Mouse (Mus musculus): ENCODE results near the gene Chsy1.

DNA sequence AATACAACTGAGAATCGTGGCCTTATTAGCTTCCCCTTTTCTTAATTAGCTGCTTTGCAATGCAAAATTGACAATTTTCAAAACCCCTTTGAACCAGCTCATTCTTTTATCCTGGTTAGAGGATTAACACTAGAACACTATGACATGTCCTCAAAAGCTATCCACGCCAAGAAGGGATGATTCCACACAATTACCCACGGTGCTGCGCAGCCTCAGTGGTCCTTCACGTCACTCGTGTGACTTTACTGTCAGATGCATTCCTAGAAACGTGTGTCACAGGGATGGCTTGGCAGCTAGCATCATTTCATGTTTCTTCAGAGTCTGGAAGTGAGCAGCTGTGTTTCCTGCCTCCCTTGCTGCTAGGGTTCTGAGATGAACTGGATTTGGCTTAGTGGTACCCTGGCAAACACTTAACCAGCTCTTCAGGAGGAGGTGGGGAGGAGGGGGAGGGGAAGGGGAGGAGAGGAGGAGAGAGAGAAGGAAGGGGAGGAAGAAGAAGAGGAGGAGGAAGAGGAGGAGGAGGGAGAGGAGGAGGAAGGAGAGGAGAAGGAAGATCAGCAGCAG, 108.3 kb downstream of the Chsy1 start:
- TF ChIP-seq TCF12 (IDR thresholded peaks at IDR 0.05; ENCODE audit: insufficient read depth, poor library complexity, severe bottlenecking), result no peak
- no peak for TF ChIP-seq POLR2AphosphoS2 (IDR thresholded peaks at IDR 0.05; ENCODE audit: insufficient read length, low read depth)
- no peak for TF ChIP-seq MAX (IDR thresholded peaks at IDR 0.05; ENCODE audit: low read depth)
- TF ChIP-seq POLR2A (IDR thresholded peaks at IDR 0.05; ENCODE audit: insufficient read length, low read depth), result no peak
- no peak for TF ChIP-seq MYOG (IDR thresholded peaks at IDR 0.05; ENCODE audit: control insufficient read depth in 1 of 3, insufficient read depth in 1 of 3, insufficient read length in 2 of 3, low read depth in 2 of 3)
- TF ChIP-seq MYOD1 (IDR thresholded peaks at IDR 0.05; ENCODE audit: control insufficient read depth in 1 of 3, insufficient read length in 2 of 3, low read depth in 2 of 3), result peak in 1 of 3 experiments; percentile 20
- TF ChIP-seq CEBPB (IDR thresholded peaks at IDR 0.05; ENCODE audit: insufficient read depth, poor library complexity, severe bottlenecking), result no peak

Data from myocyte (in vitro differentiated cells).